Mouse (Mus musculus) neural tube, embryonic 15.5 days (tissue): ENCODE data around the gene Cryaa. TPM values are rescaled to one million over a fixed set of nuclear protein-coding genes. Genes with fewer than 3 reads are reported as not detected.

Source experiments
- ATAC-seq: fragments of 200-750 bp; cut with Nextera tagmentation; 2 replicates; pipeline ENCODE4 v1.8.0; 2017; ENCODE audit warnings: mild to moderate bottlenecking, moderate TSS enrichment, moderate library complexity; ENCODE audit not compliant: low FRiP score
- H3K27ac ChIP-seq: fragments of 300-500 bp; sonication (generic); replicated peaks from 2 replicates; pipeline ENCODE4 v1.5.1; 2015; ENCODE audit warnings: mild to moderate bottlenecking, inconsistent platforms
- H3K27me3 ChIP-seq: fragments of 300-500 bp; sonication (generic); replicated peaks from 2 replicates; pipeline ENCODE4 v1.6.1; 2015; ENCODE audit warnings: inconsistent platforms
- H3K36me3 ChIP-seq: fragments of 300-500 bp; sonication (generic); 2 replicates; pipeline ENCODE4 v1.6.1; 2015; ENCODE audit warnings: inconsistent platforms
- H3K4me1 ChIP-seq: fragments of 300-500 bp; sonication (generic); 2 replicates; pipeline ENCODE4 v1.6.1; 2015; ENCODE audit warnings: inconsistent platforms
- H3K4me2 ChIP-seq: fragments of 300-500 bp; sonication (generic); 2 replicates; pipeline ENCODE4 v1.6.1; 2015; ENCODE audit warnings: inconsistent platforms, mild to moderate bottlenecking, moderate library complexity
- H3K4me3 ChIP-seq: fragments of 300-500 bp; sonication (generic); replicated peaks from 2 replicates; pipeline ENCODE4 v1.5.1; 2015; ENCODE audit warnings: mild to moderate bottlenecking, inconsistent platforms
- H3K9ac ChIP-seq: fragments of 300-500 bp; sonication (generic); replicated peaks from 2 replicates; pipeline ENCODE4 v1.6.1; 2015; ENCODE audit warnings: mild to moderate bottlenecking, inconsistent platforms
- H3K9me3 ChIP-seq: fragments of 300-500 bp; sonication (generic); replicated peaks from 2 replicates; pipeline ENCODE4 v1.6.1; 2016; ENCODE audit warnings: inconsistent platforms
- WGBS: fragments of 180-500 bp; shearing (Covaris S2); methylation state at CpG from one replicate; pipeline ENCODE4 v1.1.7; 2015; ENCODE audit warnings: mixed read lengths; 5-methylcytosine and 5-hydroxymethylcytosine counted together
- polyA plus RNA-seq: library from polyadenylated mRNA; unstranded; fragments of >200 nt; fragmentation: Nextera tagmentation; extraction: Ambion mirVana; gene quantifications from 2 replicates; pipeline ENCODE4 v1.2.1, GENCODE M21; 2015

Cryaa gene
- polyA plus RNA-seq, 1 experiment from 2014 or later = 0.14 TPM

GRCm38 (mm10) chr17:31664760-31665159, 12.8 kb upstream of the Cryaa start:
- Histone ChIP-seq H3K4me2 (no peak overlapping the region), H3K4me1 (no peaks in the 10 kb centered on the region), H3K4me3 (no peak overlapping the region), H3K36me3 (no peaks in the 10 kb centered on the region), H3K27ac (no peak overlapping the region), H3K27me3 (no peaks in the 10 kb centered on the region), H3K9ac (no peak overlapping the region), H3K9me3 (no peaks in the 10 kb centered on the region)
- ATAC-seq = no peak
- 4% methylated on average over 4 of the region's 4 CpGs for WGBS

GRCm38 (mm10) chr17:31668306-31668705, 9.3 kb upstream of the Cryaa start:
- Histone ChIP-seq H3K9ac (no peak overlapping the region), H3K27ac (no peak overlapping the region)
- WGBS = 85% methylated on average over 8 of the region's 9 CpGs

GRCm38 (mm10) chr17:31670163-31670562, 7.4 kb upstream of the Cryaa start:
- Histone ChIP-seq H3K9ac (no peak overlapping the region), H3K27me3 (no peaks in the 10 kb centered on the region), H3K4me3 (no peak overlapping the region), H3K9me3 (no peaks in the 10 kb centered on the region), H3K27ac (0 out of 2 replicates have a peak overlapping the region, but pooled peaks have one; percentile 9), H3K36me3 (no peaks in the 10 kb centered on the region), H3K4me2 (no peak overlapping the region), H3K4me1 (0 out of 2 replicates have a peak, but pooled peaks cover 3% of the 10 kb centered on the region)
- 19% methylated on average over 11 of the region's 11 CpGs for WGBS
- no peak for ATAC-seq

More at GRCm38 (mm10) chr17:31668306-31668705, 9.3 kb upstream of the Cryaa start:
- no peaks in the 10 kb centered on the region for H3K9me3 ChIP-seq
- H3K4me2 ChIP-seq = no peak overlapping the region
- H3K4me3 ChIP-seq = no peak overlapping the region
- no peak for ATAC-seq
- no peaks in the 10 kb centered on the region for H3K36me3 ChIP-seq
- no peaks in the 10 kb centered on the region for H3K27me3 ChIP-seq
- H3K4me1 ChIP-seq = 0 out of 2 replicates have a peak, but pooled peaks cover 3% of the 10 kb centered on the region

- Histone ChIP-seq H3K27me3 (no peaks in the 10 kb centered on the region), H3K4me1 (0 out of 2 replicates have a peak, but pooled peaks cover 3% of the 10 kb centered on the region), H3K36me3 (no peaks in the 10 kb centered on the region), H3K27ac (no peak overlapping the region), H3K9me3 (no peaks in the 10 kb centered on the region), H3K9ac (no peak overlapping the region), H3K4me2 (no peak overlapping the region), H3K4me3 (no peak overlapping the region)
- 55% methylated on average over 8 of the region's 8 CpGs for WGBS
- no peak for ATAC-seq
These were observed 5.9 kb upstream of the Cryaa start for GRCm38 (mm10) chr17:31671698-31672097.

DNA sequence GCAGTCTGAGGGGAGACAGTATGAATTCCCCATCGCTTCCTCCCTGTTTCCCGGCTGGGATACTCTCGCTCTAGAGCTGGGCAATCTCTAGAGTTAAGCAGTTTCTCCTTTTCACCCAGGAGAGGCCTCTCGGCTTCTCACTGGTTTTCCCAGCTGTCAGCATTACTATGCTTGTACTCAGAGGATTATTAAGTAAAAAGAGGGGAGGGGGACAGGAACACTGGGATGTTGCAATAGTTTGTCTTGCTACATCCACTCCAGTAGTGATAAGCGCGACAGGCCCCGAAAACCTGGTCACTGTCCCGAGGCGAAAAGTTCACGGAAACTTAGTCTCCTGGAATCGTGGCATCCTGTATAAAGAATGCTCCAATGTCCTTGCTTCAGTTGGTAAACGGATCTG, 5.3 kb upstream of the Cryaa start:
- H3K4me1 ChIP-seq = 0 out of 2 replicates have a peak, but pooled peaks cover 3% of the 10 kb centered on the region
- H3K36me3 ChIP-seq = no peaks in the 10 kb centered on the region
- 90% methylated on average over 12 of the region's 12 CpGs for WGBS
- no peaks in the 10 kb centered on the region for H3K9me3 ChIP-seq
- no peak overlapping the region for H3K9ac ChIP-seq
- no peak overlapping the region for H3K4me3 ChIP-seq
- no peak overlapping the region for H3K4me2 ChIP-seq
- H3K27ac ChIP-seq = no peak overlapping the region
- ATAC-seq = no peak
- H3K27me3 ChIP-seq = no peaks in the 10 kb centered on the region

DNA sequence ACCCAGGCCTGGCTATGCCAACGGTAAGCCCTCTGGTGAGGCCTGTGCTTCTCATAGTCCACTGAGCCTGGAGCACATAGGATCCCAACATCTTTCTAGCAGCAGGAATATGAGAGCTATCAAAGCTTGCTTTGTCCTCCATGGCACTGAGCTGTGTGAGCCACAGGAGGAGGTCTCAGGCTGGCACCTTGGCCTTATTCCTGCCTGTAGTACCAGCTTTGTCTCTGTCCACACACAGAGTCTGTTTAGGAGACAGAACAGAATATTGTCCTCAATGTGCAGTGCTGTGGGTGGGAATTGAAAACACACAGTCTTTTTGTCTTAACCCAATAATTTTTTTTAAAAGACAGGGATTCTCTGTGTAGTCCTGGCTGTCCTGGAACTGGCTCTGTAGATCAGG, 3.2 kb upstream of the Cryaa start:
- H3K36me3 ChIP-seq = no peaks in the 10 kb centered on the region
- 84% methylated on average over 1 of the region's 1 CpGs for WGBS
- no peak overlapping the region for H3K4me3 ChIP-seq
- no peaks in the 10 kb centered on the region for H3K27me3 ChIP-seq
- H3K4me1 ChIP-seq = 0 out of 2 replicates have a peak, but pooled peaks cover 3% of the 10 kb centered on the region
- ATAC-seq = no peak
- H3K9me3 ChIP-seq = no peaks in the 10 kb centered on the region
- H3K27ac ChIP-seq = no peak overlapping the region
- H3K4me2 ChIP-seq = no peak overlapping the region
- H3K9ac ChIP-seq = no peak overlapping the region

GRCm38 (mm10) chr17:31680450-31680849, 2.8 kb downstream of the Cryaa start:
- 72% methylated on average over 2 of the region's 2 CpGs for WGBS
- Histone ChIP-seq H3K27ac (no peak overlapping the region), H3K9ac (no peak overlapping the region), H3K4me3 (no peak overlapping the region), H3K36me3 (no peaks in the 10 kb centered on the region), H3K9me3 (no peaks in the 10 kb centered on the region), H3K27me3 (no peaks in the 10 kb centered on the region), H3K4me1 (peaks cover 5% of the 10 kb centered on the region; the same call in 1 of the 2 replicates), H3K4me2 (no peak overlapping the region)
- no peak for ATAC-seq

- peak; percentile 90 for ATAC-seq
- Histone ChIP-seq H3K27me3 (no peaks in the 10 kb centered on the region), H3K4me1 (peaks cover 15% of the 10 kb centered on the region), H3K4me3 (no peak overlapping the region), H3K36me3 (no peaks in the 10 kb centered on the region), H3K9me3 (no peaks in the 10 kb centered on the region), H3K27ac (peak overlapping the region; percentile 72), H3K9ac (0 out of 2 replicates have a peak overlapping the region, but pooled peaks have one; percentile 4), H3K4me2 (peak overlapping the region; percentile 25)
- WGBS = 12% methylated on average over 17 of the region's 17 CpGs
These were observed 8.1 kb downstream of the Cryaa start for GRCm38 (mm10) chr17:31685514-31686224.

GRCm38 (mm10) chr17:31686225-31686564, 8.6 kb downstream of the Cryaa start:
- Histone ChIP-seq H3K4me1 (peaks cover 15% of the 10 kb centered on the region), H3K4me3 (no peak overlapping the region), H3K27me3 (no peaks in the 10 kb centered on the region), H3K9me3 (no peaks in the 10 kb centered on the region), H3K9ac (0 out of 2 replicates have a peak overlapping the region, but pooled peaks have one; percentile 4), H3K36me3 (no peaks in the 10 kb centered on the region), H3K4me2 (peak overlapping the region; percentile 25; the same call in 1 of the 2 replicates), H3K27ac (peak overlapping the region; percentile 72)
- no peak for ATAC-seq
- 51% methylated on average over 3 of the region's 3 CpGs for WGBS

GRCm38 (mm10) chr17:31688112-31688511, 10.5 kb downstream of the Cryaa start:
- no peak overlapping the region for H3K4me3 ChIP-seq
- no peaks in the 10 kb centered on the region for H3K9me3 ChIP-seq
- no peak overlapping the region for H3K9ac ChIP-seq
- H3K27me3 ChIP-seq = no peaks in the 10 kb centered on the region
- 68% methylated on average over 9 of the region's 9 CpGs for WGBS
- no peak overlapping the region for H3K27ac ChIP-seq
- peaks cover 17% of the 10 kb centered on the region for H3K4me1 ChIP-seq
- no peak overlapping the region for H3K4me2 ChIP-seq
- ATAC-seq = no peak
- no peaks in the 10 kb centered on the region for H3K36me3 ChIP-seq

- Histone ChIP-seq H3K27me3 (no peaks in the 10 kb centered on the region), H3K36me3 (no peaks in the 10 kb centered on the region), H3K27ac (no peak overlapping the region), H3K4me2 (no peak overlapping the region), H3K9me3 (no peaks in the 10 kb centered on the region), H3K4me3 (no peak overlapping the region), H3K4me1 (peaks cover 26% of the 10 kb centered on the region), H3K9ac (no peak overlapping the region)
- WGBS = 73% methylated on average over 1 of the region's 1 CpGs
- no peak for ATAC-seq
These were observed 12.0 kb downstream of the Cryaa start for GRCm38 (mm10) chr17:31689606-31690005.

DNA sequence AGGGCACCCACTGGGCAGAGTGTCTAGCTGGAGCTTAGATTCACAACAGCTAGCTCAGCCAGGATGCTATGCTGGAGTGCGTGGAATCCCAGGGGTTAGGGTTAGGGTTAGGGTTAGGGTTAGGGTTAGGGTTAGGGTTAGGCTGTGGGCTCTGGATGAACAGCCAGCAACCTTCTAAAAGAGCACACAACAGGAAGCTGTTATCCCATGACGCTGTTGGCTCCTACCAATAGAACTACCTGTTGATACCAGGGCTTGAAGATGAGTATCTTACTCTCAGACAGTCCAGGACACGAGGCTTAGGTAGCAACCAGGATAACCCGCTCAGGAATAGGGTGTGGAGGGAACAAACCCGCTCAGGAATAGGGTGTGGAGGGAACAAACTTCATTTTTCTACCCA, 15.3 kb downstream of the Cryaa start:
- no peak for ATAC-seq
- WGBS = 39% methylated on average over 5 of the region's 5 CpGs
- Histone ChIP-seq H3K4me2 (peak overlapping the region; percentile 50), H3K27me3 (no peaks in the 10 kb centered on the region), H3K4me1 (peaks cover 12% of the 10 kb centered on the region), H3K9ac (no peak overlapping the region), H3K27ac (no peak overlapping the region), H3K9me3 (no peaks in the 10 kb centered on the region), H3K4me3 (no peak overlapping the region), H3K36me3 (no peaks in the 10 kb centered on the region)
